Mouse (Mus musculus): ENCODE measurements around the gene Swi5. TPM values are rescaled to one million over a fixed set of nuclear protein-coding genes. Genes with fewer than 3 reads are reported as not detected.

Gene Swi5
- total RNA-seq (2014; fragmentation: Nextera tagmentation) (309 and 320 TPM in 2 replicates), total RNA-seq (2017) (438 and 550 TPM in 2 replicates)

GRCm38 (mm10) chr2:32287923-32288367 lies at the start of gene Swi5:
Swi5 (minus strand) TSS chr2:32288075.
- peak; percentile 98 for ATAC-seq (replicated peaks; ENCODE audit: low FRiP score, low TSS enrichment, poor library complexity, severe bottlenecking)

- no peak for ATAC-seq (replicated peaks; ENCODE audit: low FRiP score, low TSS enrichment, poor library complexity, severe bottlenecking)
Measured at GRCm38 (mm10) chr2:32335888-32336287, 48.0 kb upstream of the Swi5 start.

GRCm38 (mm10) chr2:32332159-32332558 lies 44.3 kb upstream of the Swi5 start:
- ATAC-seq (replicated peaks; ENCODE audit: low FRiP score, low TSS enrichment, poor library complexity, severe bottlenecking) = no peak

- no peak for ATAC-seq (replicated peaks; ENCODE audit: low FRiP score, low TSS enrichment, poor library complexity, severe bottlenecking)
Measured at GRCm38 (mm10) chr2:32329531-32329930, 41.7 kb upstream of the Swi5 start.

- ATAC-seq (replicated peaks; ENCODE audit: low FRiP score, low TSS enrichment, poor library complexity, severe bottlenecking) = no peak
Measured at GRCm38 (mm10) chr2:32328911-32329460, 41.1 kb upstream of the Swi5 start.

GRCm38 (mm10) chr2:32327200-32327599 lies 39.3 kb upstream of the Swi5 start:
- no peak for ATAC-seq (replicated peaks; ENCODE audit: low FRiP score, low TSS enrichment, poor library complexity, severe bottlenecking)

GRCm38 (mm10) chr2:32325342-32325741 lies 37.5 kb upstream of the Swi5 start:
- ATAC-seq (replicated peaks; ENCODE audit: low FRiP score, low TSS enrichment, poor library complexity, severe bottlenecking) = no peak

- no peak for ATAC-seq (replicated peaks; ENCODE audit: low FRiP score, low TSS enrichment, poor library complexity, severe bottlenecking)
Measured at GRCm38 (mm10) chr2:32324322-32324721, 36.4 kb upstream of the Swi5 start.

- ATAC-seq (replicated peaks; ENCODE audit: low FRiP score, low TSS enrichment, poor library complexity, severe bottlenecking) = no peak
Measured at GRCm38 (mm10) chr2:32322754-32323741, 35.2 kb upstream of the Swi5 start.

- no peak for ATAC-seq (replicated peaks; ENCODE audit: low FRiP score, low TSS enrichment, poor library complexity, severe bottlenecking)
Measured at GRCm38 (mm10) chr2:32321591-32322298, 33.9 kb upstream of the Swi5 start.

- ATAC-seq (replicated peaks; ENCODE audit: low FRiP score, low TSS enrichment, poor library complexity, severe bottlenecking) = no peak
Measured at GRCm38 (mm10) chr2:32320721-32321120, 32.8 kb upstream of the Swi5 start.

- no peak for ATAC-seq (replicated peaks; ENCODE audit: low FRiP score, low TSS enrichment, poor library complexity, severe bottlenecking)
Measured at GRCm38 (mm10) chr2:32319586-32320580, 32.0 kb upstream of the Swi5 start.

- ATAC-seq (replicated peaks; ENCODE audit: low FRiP score, low TSS enrichment, poor library complexity, severe bottlenecking) = no peak
Measured at GRCm38 (mm10) chr2:32318709-32319585, 31.1 kb upstream of the Swi5 start.

- no peak for ATAC-seq (replicated peaks; ENCODE audit: low FRiP score, low TSS enrichment, poor library complexity, severe bottlenecking)
Measured at GRCm38 (mm10) chr2:32317791-32318417, 30.0 kb upstream of the Swi5 start.

GRCm38 (mm10) chr2:32316887-32317656 lies 29.2 kb upstream of the Swi5 start:
- no peak for ATAC-seq (replicated peaks; ENCODE audit: low FRiP score, low TSS enrichment, poor library complexity, severe bottlenecking)

GRCm38 (mm10) chr2:32315751-32316150 lies 27.9 kb upstream of the Swi5 start:
- ATAC-seq (replicated peaks; ENCODE audit: low FRiP score, low TSS enrichment, poor library complexity, severe bottlenecking) = no peak

- no peak for ATAC-seq (replicated peaks; ENCODE audit: low FRiP score, low TSS enrichment, poor library complexity, severe bottlenecking)
Measured at GRCm38 (mm10) chr2:32314831-32315230, 27.0 kb upstream of the Swi5 start.

Measured in megakaryocyte-erythroid progenitor cell, adult 5-6 weeks (primary cell).